Mouse (Mus musculus) CD4-positive, CD25-positive, alpha-beta regulatory T cell (primary cell): ENCODE measurements around the gene Tcf19. TPM values are rescaled to one million over a fixed set of nuclear protein-coding genes. Genes with fewer than 3 reads are reported as not detected.

Source experiments
- polyA plus RNA-seq: library from polyadenylated mRNA; unstranded; fragments of 100-300 nt; shearing (Covaris generic); gene quantifications from one replicate; pipeline ENCODE4 v1.2.1, GENCODE M21; 2017

The Tcf19 gene
- polyA plus RNA-seq: 14.8 TPM

DNA sequence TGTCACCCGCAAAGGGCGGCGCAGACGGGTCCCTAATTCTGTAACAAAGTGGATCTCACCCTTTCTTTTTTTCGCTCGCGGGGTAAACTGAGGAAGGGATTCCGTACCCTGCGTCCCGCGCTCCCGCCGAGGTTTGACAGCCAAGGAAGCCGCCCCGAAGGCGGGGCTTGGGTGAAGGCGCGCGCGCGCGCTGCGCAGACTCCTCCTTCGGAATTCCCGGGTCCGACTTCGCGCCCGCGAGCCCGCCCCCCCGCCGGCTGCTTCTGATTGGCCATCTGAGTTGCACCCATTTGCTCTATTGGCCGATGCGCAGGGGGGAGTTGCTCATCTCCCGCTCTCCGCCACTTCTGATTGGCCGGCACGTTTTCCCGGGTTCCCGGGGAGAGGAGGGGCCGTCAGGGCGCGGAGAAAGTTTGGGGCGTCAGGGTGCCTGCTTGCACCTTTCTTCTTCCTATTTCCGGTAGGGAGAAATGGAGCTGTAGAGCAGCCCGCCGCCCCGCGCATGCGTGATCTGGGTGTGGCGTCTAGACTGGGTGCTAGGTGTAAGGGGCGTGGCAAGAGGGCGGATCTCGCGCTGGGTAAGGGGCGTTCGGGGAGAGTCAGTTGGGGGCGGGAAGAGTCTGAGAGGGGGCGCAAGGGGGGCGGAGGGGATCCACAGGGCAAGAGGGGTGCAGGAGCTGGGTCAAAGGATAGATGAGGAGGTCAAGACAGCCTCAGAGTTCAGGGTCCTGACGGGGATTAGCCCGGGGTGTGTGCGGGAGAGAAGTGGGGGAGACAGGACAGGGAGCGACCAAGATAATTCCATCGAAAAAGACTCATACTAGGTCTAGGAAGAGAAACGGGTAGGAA, at the start of gene Tcf19, which contains the start of gene Cchcr1:
Tcf19 (minus strand) TSS at position 173 of the 849 bp plus-strand sequence.
Cchcr1 (plus strand) TSS at position 449 of the 849 bp plus-strand sequence.

DNA sequence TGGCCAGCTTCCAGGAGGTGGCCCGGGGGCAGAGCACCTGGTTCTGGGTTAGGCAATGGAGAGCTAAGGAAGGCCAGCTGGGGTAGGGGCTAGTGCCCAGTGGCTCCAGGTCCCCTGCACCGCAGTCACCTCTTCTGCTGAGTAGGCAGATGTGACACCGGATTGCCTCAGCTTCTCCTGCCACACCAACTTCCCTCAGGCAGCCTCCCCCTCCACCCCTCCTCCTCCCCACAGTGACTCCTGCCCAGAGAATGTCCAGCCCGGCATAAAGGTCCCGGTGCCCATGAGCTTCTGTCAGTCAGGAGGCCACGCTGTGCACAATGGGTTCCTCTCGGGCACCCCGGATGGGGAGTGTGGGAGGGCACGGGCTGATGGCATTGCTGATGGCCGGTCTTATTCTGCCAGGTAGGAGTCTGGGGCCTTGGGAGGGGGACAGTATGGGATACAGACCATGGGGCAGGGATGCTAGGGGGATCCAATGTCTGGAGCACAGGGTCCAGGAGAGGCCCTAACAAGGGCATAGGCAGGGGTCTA, 35.3 kb upstream of the Tcf19 start, which contains the start of gene Cdsn:
Cdsn (plus strand) TSS at position 248 of the 534 bp plus-strand sequence.

DNA sequence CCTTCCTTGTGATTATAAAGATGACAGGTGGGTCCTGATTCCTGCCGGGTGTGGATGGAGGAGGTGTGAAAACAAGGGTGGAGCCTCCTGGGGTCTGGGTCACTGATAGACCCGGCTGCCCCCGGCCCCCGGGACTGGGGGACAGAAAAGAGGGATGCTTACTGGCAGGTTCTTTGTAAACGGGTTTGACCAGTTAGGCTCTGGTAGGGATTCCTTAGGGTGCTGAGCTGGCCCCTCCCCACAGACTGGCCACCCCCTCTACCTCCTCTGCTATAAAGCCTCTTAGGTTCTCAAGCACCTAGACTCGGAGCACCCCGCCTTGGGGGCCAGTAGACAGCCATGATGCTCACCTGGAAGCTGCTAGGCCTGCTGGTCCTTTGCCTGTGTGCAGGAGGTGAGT, 16.3 kb upstream of the Tcf19 start, which contains the start of gene Psors1c2:
Psors1c2 (plus strand) TSS at position 301 of the 400 bp plus-strand sequence.

GRCm38 (mm10) chr17:35505776-35506175, 10.8 kb downstream of the Tcf19 start, which contains the start of gene Pou5f1:
Gene Pou5f1 (plus strand): TSS chr17:35506018.

DNA sequence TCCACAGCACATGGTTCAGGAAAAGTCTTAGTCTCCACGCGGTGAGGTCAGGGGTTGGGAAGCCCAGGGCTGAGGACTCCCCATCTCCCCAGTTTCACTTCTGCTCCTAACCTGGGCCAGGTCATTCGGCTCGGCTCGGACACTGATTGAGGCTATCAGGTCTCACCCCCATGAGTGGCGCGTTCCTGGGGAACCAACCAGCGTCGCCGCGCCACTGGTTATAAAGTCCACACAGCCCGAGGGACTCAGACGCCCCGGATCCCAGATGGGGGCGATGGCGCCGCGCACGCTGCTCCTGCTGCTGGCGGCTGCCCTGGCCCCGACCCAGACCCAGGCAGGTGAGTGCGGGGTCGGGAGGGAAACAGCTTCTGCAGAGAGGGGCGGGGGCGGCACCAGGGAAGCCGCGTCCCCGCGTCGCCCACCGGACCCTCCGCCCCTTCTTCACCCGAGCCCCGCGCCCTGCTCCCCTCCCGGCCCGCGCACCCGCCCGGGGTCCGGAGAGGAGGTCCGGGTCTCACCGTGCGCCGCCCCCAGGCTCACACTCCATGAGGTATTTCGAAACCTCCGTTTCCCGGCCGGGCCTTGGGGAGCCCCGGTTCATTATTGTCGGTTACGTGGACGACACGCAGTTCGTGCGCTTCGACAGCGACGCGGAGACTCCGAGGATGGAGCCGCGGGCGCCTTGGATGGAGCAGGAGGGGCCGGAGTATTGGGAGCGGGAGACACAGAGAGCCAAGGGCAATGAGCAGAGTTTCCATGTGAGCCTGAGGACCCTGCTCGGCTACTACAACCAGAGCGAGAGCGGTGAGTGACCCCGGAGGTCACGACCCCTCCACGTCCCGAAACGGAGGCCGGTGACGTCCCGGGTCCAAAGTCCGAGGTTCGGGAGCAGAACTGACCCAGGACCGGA, 46.5 kb downstream of the Tcf19 start, which contains the start of gene H2-Q10:
H2-Q10 (plus strand) TSS at position 248 of the 910 bp plus-strand sequence.

Other genes with a start within 250 kb of the Tcf19 start
- gene H2-Q1, start 196.4 kb downstream of the Tcf19 start, polyA plus RNA-seq: 0.17 TPM
- 12.5 TPM for gene H2-Q2, start 174.6 kb downstream of the Tcf19 start, polyA plus RNA-seq
- gene H2-Q4, start 137.2 kb downstream of the Tcf19 start, polyA plus RNA-seq: 40.5 TPM
- 632 TPM for gene H2-Q6, start 92.0 kb downstream of the Tcf19 start, polyA plus RNA-seq
- gene H2-Q7, start 77.7 kb downstream of the Tcf19 start, polyA plus RNA-seq: 2,029 TPM
- 20.6 TPM for gene H2-Q10, start 46.7 kb downstream of the Tcf19 start, polyA plus RNA-seq
- 0.13 TPM for gene Pou5f1, start 10.8 kb downstream of the Tcf19 start, polyA plus RNA-seq
- 9.9 TPM for gene Cchcr1, start 276 bp upstream of the Tcf19 start, polyA plus RNA-seq
- not detected for gene Psors1c2, start 16.4 kb upstream of the Tcf19 start, polyA plus RNA-seq
- gene Cdsn, start 35.3 kb upstream of the Tcf19 start, polyA plus RNA-seq: not detected
- not detected for gene 2300002M23Rik, start 50.6 kb upstream of the Tcf19 start, polyA plus RNA-seq
- not detected for gene Sfta2, start 84.7 kb upstream of the Tcf19 start, polyA plus RNA-seq
- gene Gm9573, start 109.8 kb upstream of the Tcf19 start, polyA plus RNA-seq: not detected
- gene Mucl3, start 126.9 kb upstream of the Tcf19 start, polyA plus RNA-seq: 0.07 TPM
- gene Vars2, start 150.8 kb upstream of the Tcf19 start, polyA plus RNA-seq: 36.5 TPM
- 31.0 TPM for gene Gtf2h4, start 156.9 kb upstream of the Tcf19 start, polyA plus RNA-seq
- 6.1 TPM for gene Ddr1, start 187.8 kb upstream of the Tcf19 start, polyA plus RNA-seq